Mouse (Mus musculus) olfactory bulb, adult 2 months (tissue): ENCODE measurements at regions not wholly inside any gene's neighbourhood (a gene's known extent, or its start where the extent isn't known, plus 50 kb on each side); places are given as distances from the start of the nearest gene placed in this dataset.

Experiments
- CTCF ChIP-seq: fragments of 200-500 bp; IDR thresholded peaks from 2 replicates; pipeline ENCODE4 v1.5.1; 2012; ENCODE audit warnings: low read depth, mild to moderate bottlenecking, low read length, moderate library complexity; ENCODE audit not compliant: insufficient read depth
- POLR2A ChIP-seq: fragments of 200-500 bp; IDR thresholded peaks from 2 replicates; pipeline ENCODE4 v1.6.1; 2012; ENCODE audit warnings: mild to moderate bottlenecking, low read depth, low read length, moderate library complexity; ENCODE audit not compliant: insufficient read depth

DNA sequence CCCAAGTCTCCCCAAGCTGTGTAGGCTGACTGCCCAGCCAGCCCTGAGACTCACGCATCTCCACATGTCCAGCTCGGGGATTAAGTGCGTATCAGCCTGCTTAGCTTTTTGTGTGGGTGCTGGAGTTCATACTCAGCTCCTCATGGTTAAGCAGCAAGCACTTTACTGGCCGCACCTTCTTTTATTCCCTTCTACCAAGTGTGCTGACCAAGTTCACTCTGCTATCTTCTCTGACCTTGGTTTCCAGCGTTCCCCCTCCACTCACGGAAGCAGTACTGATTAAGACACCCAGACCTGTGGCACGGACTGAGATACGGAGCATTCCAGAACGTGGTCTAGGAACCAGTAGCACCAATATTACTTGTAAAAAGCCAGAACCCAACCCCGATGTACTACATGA is 67.6 kb upstream of the Gadl1 start:
- TF ChIP-seq CTCF (no peak), POLR2A (no peak)
